Mouse (Mus musculus) retina, postnatal 7 days (tissue): ENCODE results near the gene Gm10282.

Experiments
- DNase-seq: peaks from one replicate; pipeline ENCODE4 v3.0.0-alpha.2; 2012; ENCODE audit warnings: low read depth, low spot score

Gene Gm10282

DNA sequence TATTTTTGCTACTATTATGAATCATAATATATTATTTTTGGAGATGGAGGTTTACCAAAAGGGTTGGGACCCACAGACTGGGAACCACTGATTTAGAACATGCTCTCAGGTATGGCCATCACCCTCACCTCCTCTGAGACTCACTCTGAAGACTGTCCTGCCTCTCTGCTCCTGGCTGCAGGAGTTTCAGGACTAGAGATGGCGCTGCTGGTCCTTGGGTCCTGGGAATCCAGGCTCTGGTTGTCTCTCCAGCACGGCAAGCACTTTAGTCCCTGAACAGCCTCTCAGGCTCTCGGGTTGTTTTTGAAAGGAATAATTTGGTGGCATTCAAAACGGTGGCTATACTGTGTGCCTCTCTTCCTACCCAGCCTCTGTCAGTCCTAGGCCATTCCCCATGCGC is 43.2 kb downstream of the Gm10282 start:
- DNase-seq: no peak

DNA sequence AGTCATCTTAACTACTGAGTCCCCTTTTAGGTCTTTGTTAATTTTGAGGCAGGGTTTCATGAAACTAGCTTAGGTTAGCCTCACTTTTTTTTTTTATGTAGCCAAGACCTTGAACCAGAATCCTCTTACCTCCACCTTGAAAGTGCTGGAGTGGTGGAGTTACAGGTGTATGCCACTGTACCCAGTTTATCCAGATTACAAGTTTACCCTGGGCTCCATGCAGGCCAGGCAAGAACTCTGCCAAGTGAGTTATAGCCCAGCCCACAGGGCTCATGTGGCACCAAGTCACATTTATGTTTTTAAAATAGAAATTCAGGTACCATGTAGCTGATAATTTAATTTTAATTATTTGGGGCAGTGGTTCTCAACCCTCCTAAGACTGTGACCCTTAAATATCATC is 43.6 kb downstream of the Gm10282 start:
- DNase-seq: no peak

DNA sequence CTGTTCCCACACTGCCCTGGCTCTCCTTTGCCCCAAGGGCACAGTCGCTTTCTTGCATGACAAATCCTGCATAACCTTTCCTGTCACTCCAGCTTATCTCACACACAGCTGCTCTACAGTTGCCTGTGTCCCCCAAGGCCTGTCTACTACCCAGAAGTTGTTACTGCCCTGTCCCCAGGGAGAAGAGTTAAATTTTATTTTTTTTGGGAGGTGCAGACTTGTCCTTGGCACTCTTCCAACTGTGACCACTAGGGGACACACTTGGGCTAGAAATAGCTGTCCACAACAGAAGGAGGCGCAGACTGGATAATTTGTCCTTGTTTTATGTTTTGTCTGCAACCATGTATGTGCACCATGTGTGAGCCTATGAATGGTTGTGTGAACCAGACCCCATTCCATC is 44.0 kb downstream of the Gm10282 start:
- peak; percentile 49 for DNase-seq

DNA sequence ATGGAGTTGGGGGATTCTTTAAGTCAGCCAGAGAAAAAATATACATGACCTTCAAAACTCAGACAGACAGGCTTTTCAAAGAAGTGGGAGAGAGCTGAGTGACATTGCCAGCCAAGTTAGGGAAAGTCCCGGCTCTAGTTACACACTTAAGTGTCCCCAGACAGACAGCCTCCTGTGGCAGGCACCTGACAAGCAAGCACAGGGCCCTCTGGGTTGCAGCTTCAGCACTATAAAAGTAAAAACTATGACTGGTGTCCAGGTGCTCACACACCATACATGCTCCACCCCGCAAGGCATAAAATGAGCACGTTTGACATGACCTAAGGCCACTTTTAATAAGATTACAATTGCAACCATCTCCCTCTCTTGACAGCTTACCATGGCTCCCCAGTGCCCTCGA is 44.5 kb downstream of the Gm10282 start:
- DNase-seq: no peak

DNA sequence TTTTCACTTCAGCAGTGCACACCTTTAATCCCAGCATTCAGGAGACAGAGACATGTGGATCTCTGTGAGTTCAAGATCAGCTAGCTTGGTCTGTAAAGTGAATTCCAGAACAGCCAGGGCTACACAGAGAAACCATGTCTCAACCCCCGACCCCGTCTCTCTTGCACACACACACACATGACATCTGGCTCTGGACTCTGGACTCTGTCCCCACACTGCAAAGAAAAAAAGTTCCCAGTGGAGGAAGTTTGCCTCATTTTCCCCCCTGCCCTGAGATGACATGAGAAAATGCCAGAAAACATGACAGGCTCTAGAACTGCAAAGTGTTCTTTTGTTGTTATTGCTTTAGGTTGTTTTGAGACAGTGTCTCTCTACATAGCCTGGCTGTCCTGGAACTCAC is 45.2 kb downstream of the Gm10282 start:
- no peak for DNase-seq

DNA sequence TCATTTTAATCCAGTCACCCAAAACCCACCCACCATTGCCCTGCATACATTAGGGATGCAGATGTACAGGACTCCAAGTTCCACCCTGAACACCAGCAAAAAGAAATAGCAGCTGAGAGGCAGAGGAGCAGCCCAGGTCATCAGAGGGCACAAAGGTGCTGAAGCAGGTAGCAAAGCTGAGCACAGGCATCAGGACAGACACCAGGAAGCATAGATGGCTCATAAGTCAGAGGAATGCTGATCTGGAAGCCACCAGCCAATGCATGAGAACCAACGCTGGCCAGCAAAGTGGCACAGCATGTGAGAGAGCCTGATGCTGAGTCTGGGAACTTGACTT is 47.2 kb downstream of the Gm10282 start:
- DNase-seq: no peak

DNA sequence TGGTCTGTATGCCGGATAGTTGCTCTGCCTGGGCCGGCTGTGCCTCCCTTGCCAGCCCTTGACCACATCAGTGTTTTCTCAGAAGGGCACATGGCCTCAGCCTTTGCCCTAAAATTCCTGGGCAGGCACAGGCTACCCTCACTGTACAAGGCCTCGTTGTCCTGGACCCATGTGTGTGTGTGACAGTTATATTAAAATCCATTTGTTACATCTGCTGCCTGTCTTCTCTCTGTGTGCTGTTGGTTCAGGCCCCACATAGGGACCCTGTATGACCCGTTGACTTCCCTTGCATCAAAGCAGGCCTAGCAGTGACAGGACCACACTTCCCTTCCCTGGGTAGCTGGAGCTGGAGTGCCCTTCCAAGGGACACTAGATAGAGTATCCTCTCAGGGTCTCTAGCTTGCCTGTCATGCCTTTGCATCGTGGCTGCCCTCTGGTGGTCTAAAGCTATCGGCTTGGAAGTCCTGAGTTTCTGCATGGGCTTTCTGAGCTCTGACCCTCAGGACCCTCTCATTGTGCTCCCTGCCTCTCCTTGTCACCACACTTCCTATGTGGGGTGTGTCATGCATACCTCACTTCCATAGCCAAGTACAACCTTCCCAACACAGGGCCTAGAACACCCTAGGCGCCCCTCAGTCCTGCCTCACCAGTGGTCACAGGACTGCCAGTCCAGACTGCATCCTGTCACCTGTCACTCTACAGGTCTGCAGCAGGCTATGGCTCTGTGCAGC is 47.7 kb downstream of the Gm10282 start:
- DNase-seq: no peak
